Mouse (Mus musculus) hindbrain, embryonic 11.5 days (tissue): ENCODE results near the gene Csf3r. TPM values are rescaled to one million over a fixed set of nuclear protein-coding genes. Genes with fewer than 3 reads are reported as not detected.

Experiments used
- ATAC-seq: fragments of 200-750 bp; cut with Nextera tagmentation; 2 replicates; pipeline ENCODE4 v1.8.0; 2017; ENCODE audit warnings: mild to moderate bottlenecking, moderate TSS enrichment, moderate library complexity; ENCODE audit not compliant: low FRiP score
- DNase-seq: peaks from one replicate; pipeline ENCODE4 v3.0.0-alpha.2; 2015; ENCODE audit warnings: low spot score
- H3K27ac ChIP-seq: fragments of 300-500 bp; sonication (generic); 2 replicates; pipeline ENCODE4 v1.5.1; 2014; ENCODE audit warnings: mild to moderate bottlenecking, low read depth, low read length
- H3K27me3 ChIP-seq: fragments of 300-500 bp; sonication (generic); 2 replicates; pipeline ENCODE4 v1.6.1; 2014; ENCODE audit warnings: mild to moderate bottlenecking, low read length, moderate library complexity, mixed read lengths; ENCODE audit not compliant: control insufficient read depth, insufficient read depth
- H3K36me3 ChIP-seq: fragments of 300-500 bp; sonication (generic); 2 replicates; pipeline ENCODE4 v1.6.1; 2014; ENCODE audit warnings: mild to moderate bottlenecking, low read length, moderate library complexity, mixed read lengths; ENCODE audit not compliant: control insufficient read depth, insufficient read depth
- H3K4me1 ChIP-seq: fragments of 300-500 bp; sonication (generic); replicated peaks from 2 replicates; pipeline ENCODE4 v1.6.1; 2014; ENCODE audit warnings: low read length, mixed read lengths; ENCODE audit not compliant: control insufficient read depth, insufficient read depth
- H3K4me2 ChIP-seq: fragments of 300-500 bp; sonication (generic); replicated peaks from 2 replicates; pipeline ENCODE4 v1.6.1; 2014; ENCODE audit warnings: mild to moderate bottlenecking, low read depth, low read length
- H3K4me3 ChIP-seq: fragments of 300-500 bp; sonication (generic); 2 replicates; pipeline ENCODE4 v1.5.1; 2014; ENCODE audit warnings: low read depth, low read length
- H3K9ac ChIP-seq: fragments of 300-500 bp; sonication (generic); 2 replicates; pipeline ENCODE4 v1.6.1; 2014; ENCODE audit warnings: low read depth, low read length
- H3K9me3 ChIP-seq: fragments of 300-500 bp; sonication (generic); 2 replicates; pipeline ENCODE4 v1.6.1; 2016; ENCODE audit warnings: low read length; ENCODE audit not compliant: control insufficient read depth
- WGBS: fragments of 180-500 bp; shearing (Covaris S2); extraction: QIAGEN DNeasy Blood & Tissue Kit; methylation state at CpG from one replicate; pipeline ENCODE4 v1.1.7; 2014; 5-methylcytosine and 5-hydroxymethylcytosine counted together
- polyA plus RNA-seq: library from polyadenylated mRNA; unstranded; fragments of >200 nt; fragmentation: Nextera tagmentation; extraction: Ambion mirVana; gene quantifications from 2 replicates; pipeline ENCODE4 v1.2.1, GENCODE M21; 2014

Gene Csf3r
- polyA plus RNA-seq, 1 experiment from 2014 or later: not detected

- no peaks in the 10 kb centered on the region for H3K9me3 ChIP-seq
- no peak overlapping the region for H3K27ac ChIP-seq
- no peaks in the 10 kb centered on the region for H3K27me3 ChIP-seq
- no peaks in the 10 kb centered on the region for H3K4me1 ChIP-seq
- ATAC-seq (no peak), DNase-seq (peak; percentile 38)
- no peak overlapping the region for H3K4me3 ChIP-seq
- H3K9ac ChIP-seq: no peak overlapping the region
- WGBS: 16% methylated on average over 4 of the region's 4 CpGs
- H3K36me3 ChIP-seq: no peaks in the 10 kb centered on the region
- H3K4me2 ChIP-seq: no peak overlapping the region
These were observed 27.8 kb upstream of the Csf3r start for GRCm38 (mm10) chr4:125996576-125996975.

GRCm38 (mm10) chr4:125997826-125998225 lies 26.5 kb upstream of the Csf3r start:
- no peaks in the 10 kb centered on the region for H3K4me1 ChIP-seq
- H3K4me3 ChIP-seq: no peak overlapping the region
- WGBS: 88% methylated on average over 2 of the region's 2 CpGs
- no peaks in the 10 kb centered on the region for H3K9me3 ChIP-seq
- no peak overlapping the region for H3K27ac ChIP-seq
- H3K36me3 ChIP-seq: no peaks in the 10 kb centered on the region
- no peak overlapping the region for H3K4me2 ChIP-seq
- no peak overlapping the region for H3K9ac ChIP-seq
- H3K27me3 ChIP-seq: no peaks in the 10 kb centered on the region
- no peak for DNase-seq
- ATAC-seq: no peak

GRCm38 (mm10) chr4:126001311-126002199 lies 22.8 kb upstream of the Csf3r start:
- Histone ChIP-seq H3K27me3 (no peaks in the 10 kb centered on the region), H3K4me3 (no peak overlapping the region), H3K4me1 (no peaks in the 10 kb centered on the region), H3K27ac (no peak overlapping the region), H3K9ac (no peak overlapping the region), H3K9me3 (no peaks in the 10 kb centered on the region), H3K4me2 (no peak overlapping the region), H3K36me3 (no peaks in the 10 kb centered on the region)
- ATAC-seq (no peak), DNase-seq (no peak)
- 90% methylated on average over 12 of the region's 12 CpGs for WGBS

GRCm38 (mm10) chr4:126017676-126018332 lies 6.5 kb upstream of the Csf3r start:
- H3K9me3 ChIP-seq: no peaks in the 10 kb centered on the region
- H3K4me2 ChIP-seq: no peak overlapping the region
- DNase-seq (no peak), ATAC-seq (no peak)
- WGBS: 84% methylated on average over 7 of the region's 7 CpGs
- no peak overlapping the region for H3K9ac ChIP-seq
- no peaks in the 10 kb centered on the region for H3K27me3 ChIP-seq
- H3K4me1 ChIP-seq: no peaks in the 10 kb centered on the region
- H3K27ac ChIP-seq: no peak overlapping the region
- no peak overlapping the region for H3K4me3 ChIP-seq
- H3K36me3 ChIP-seq: no peaks in the 10 kb centered on the region

- no peaks in the 10 kb centered on the region for H3K9me3 ChIP-seq
- H3K4me3 ChIP-seq: no peak overlapping the region
- H3K27ac ChIP-seq: no peak overlapping the region
- ATAC-seq (no peak), DNase-seq (no peak)
- H3K27me3 ChIP-seq: no peaks in the 10 kb centered on the region
- H3K9ac ChIP-seq: no peak overlapping the region
- H3K36me3 ChIP-seq: no peaks in the 10 kb centered on the region
- 83% methylated on average over 11 of the region's 11 CpGs for WGBS
- no peaks in the 10 kb centered on the region for H3K4me1 ChIP-seq
- H3K4me2 ChIP-seq: no peak overlapping the region
These were observed 5.3 kb upstream of the Csf3r start for GRCm38 (mm10) chr4:126018966-126019538.

GRCm38 (mm10) chr4:126025801-126026200 lies 1.5 kb downstream of the Csf3r start:
- no peak for ATAC-seq
- Histone ChIP-seq H3K36me3 (no peaks in the 10 kb centered on the region), H3K4me1 (no peaks in the 10 kb centered on the region), H3K4me3 (no peak overlapping the region), H3K27me3 (no peaks in the 10 kb centered on the region), H3K9me3 (no peaks in the 10 kb centered on the region), H3K27ac (no peak overlapping the region), H3K9ac (no peak overlapping the region), H3K4me2 (no peak overlapping the region)
- 92% methylated on average over 5 of the region's 5 CpGs for WGBS
- no peak for DNase-seq

- ATAC-seq: no peak
- no peaks in the 10 kb centered on the region for H3K27me3 ChIP-seq
- DNase-seq: no peak
- H3K9ac ChIP-seq: no peak overlapping the region
- H3K4me3 ChIP-seq: no peak overlapping the region
- no peaks in the 10 kb centered on the region for H3K9me3 ChIP-seq
- H3K4me1 ChIP-seq: no peaks in the 10 kb centered on the region
- H3K36me3 ChIP-seq: no peaks in the 10 kb centered on the region
- no peak overlapping the region for H3K4me2 ChIP-seq
- H3K27ac ChIP-seq: no peak overlapping the region
- 89% methylated on average over 3 of the region's 3 CpGs for WGBS
These were observed 3.6 kb downstream of the Csf3r start for GRCm38 (mm10) chr4:126027980-126028379.

GRCm38 (mm10) chr4:126029042-126029441 lies 4.7 kb downstream of the Csf3r start:
- no peaks in the 10 kb centered on the region for H3K9me3 ChIP-seq
- no peaks in the 10 kb centered on the region for H3K36me3 ChIP-seq
- 75% methylated on average over 3 of the region's 3 CpGs for WGBS
- no peaks in the 10 kb centered on the region for H3K27me3 ChIP-seq
- H3K4me2 ChIP-seq: no peak overlapping the region
- no peak for DNase-seq
- H3K4me3 ChIP-seq: no peak overlapping the region
- H3K4me1 ChIP-seq: no peaks in the 10 kb centered on the region
- no peak overlapping the region for H3K27ac ChIP-seq
- H3K9ac ChIP-seq: no peak overlapping the region
- ATAC-seq: no peak
